8 mouse cellular contexts compared by ENCODE assay signal in the genomic region with DNA sequence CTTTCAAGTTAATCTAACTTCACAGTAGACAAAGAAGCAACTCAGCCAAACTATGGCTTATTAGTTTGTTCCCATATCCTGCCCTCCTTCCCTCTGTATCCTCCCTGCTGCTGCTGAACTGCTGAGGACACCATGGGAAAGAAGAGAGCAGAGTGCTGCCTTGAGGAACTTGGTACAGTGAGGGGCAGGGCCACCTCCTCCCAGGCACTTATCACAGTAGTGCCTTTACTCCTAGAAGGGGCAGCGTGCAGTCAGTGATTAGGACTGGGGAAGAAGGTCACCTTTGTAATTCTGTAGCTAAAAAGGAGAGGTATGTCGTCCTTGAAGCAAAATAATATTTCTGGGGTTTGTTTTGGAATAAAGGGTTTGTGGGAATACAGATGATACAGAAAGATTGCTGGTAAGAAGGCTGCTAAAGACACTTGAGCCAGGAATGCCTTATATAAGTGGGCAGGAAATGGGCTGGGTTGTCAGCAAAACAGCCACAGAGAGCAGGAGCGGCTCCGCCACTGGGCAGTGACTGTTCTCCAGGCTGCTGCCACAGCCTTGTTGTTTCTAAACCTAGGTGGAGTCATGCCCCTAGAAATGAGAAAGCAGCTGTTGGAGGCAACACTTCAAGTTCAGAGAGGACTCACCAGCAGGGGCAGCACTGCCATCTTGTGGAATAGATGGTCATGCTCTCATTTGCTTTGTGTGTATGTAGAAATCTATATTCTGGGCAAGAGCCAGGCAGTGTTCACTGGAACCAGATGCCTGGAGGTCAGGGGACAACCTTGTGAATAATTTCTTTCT. TPM values are rescaled to one million over a fixed set of nuclear protein-coding genes. Genes with fewer than 3 reads are reported as not detected.
DNase-seq lines count a peak whose midpoint lies in the region; ATAC-seq and TF ChIP-seq lines count a peak whose summit lies in the region.

No protein-coding gene starts in this region.

- H3K9me3 ChIP-seq in hindbrain, embryonic 12.5 days (replicated peaks) = no peaks in the 10 kb centered on the region
- H3K9me3 ChIP-seq in lung, postnatal 0 days (ENCODE audit: low read length) = no peaks in the 10 kb centered on the region

- TF ChIP-seq CTCF in lung, postnatal 0 days (IDR thresholded peaks at IDR 0.05) = peak; percentile 98

- no peaks in the 10 kb centered on the region for H3K4me1 ChIP-seq in hindbrain, embryonic 12.5 days
- H3K4me1 ChIP-seq in lung, postnatal 0 days (ENCODE audit: insufficient read depth, low read depth, low read length) = peaks cover 5% of the 10 kb centered on the region; the same call in 1 of the 2 replicates

- no peak for ATAC-seq in hindbrain, embryonic 12.5 days (ENCODE audit: low FRiP score)
- ATAC-seq in lung, postnatal 0 days = peak; percentile 98

- DNase-seq in NIH3T3 (ENCODE audit: low read depth) = peak; percentile 95
- DNase-seq in cerebellum, postnatal 14 days = peak; percentile 82 to 83
- peak; percentile 63 to 73 for DNase-seq in frontal cortex, postnatal 14 days (ENCODE audit: low spot score in 2 of 2)
- DNase-seq in layer of hippocampus, postnatal 10 days (ENCODE audit: low spot score in 2 of 2) = peak; percentile 75 to 81
- peak; percentile 96 for DNase-seq in lung, postnatal 0 days (ENCODE audit: low spot score)
- DNase-seq in ovary, postnatal 14 days (ENCODE audit: low spot score) = peak; percentile 65
- DNase-seq in thymus, postnatal 10 days (ENCODE audit: low spot score in 2 of 2) = peak; percentile 78 to 85

- H3K27ac ChIP-seq in hindbrain, embryonic 12.5 days = 0 out of 2 replicates have a peak overlapping the region, but pooled peaks have one; percentile 44
- H3K27ac ChIP-seq in lung, postnatal 0 days (ENCODE audit: low read length) = peak overlapping the region; percentile 89

- peaks cover 39% of the 10 kb centered on the region for H3K36me3 ChIP-seq in hindbrain, embryonic 12.5 days
- peaks cover 15% of the 10 kb centered on the region; the same call in 1 of the 2 replicates for H3K36me3 ChIP-seq in lung, postnatal 0 days (ENCODE audit: insufficient read depth, low read length)

- WGBS in hindbrain, embryonic 12.5 days = 65% methylated on average over 4 of the region's 4 CpGs
- 27% methylated on average over 4 of the region's 4 CpGs for WGBS in lung, postnatal 0 days

- TF ChIP-seq EP300 in lung, postnatal 0 days (IDR thresholded peaks at IDR 0.05) = peak; percentile 54; the same call in 1 of the 2 replicates

- no peak overlapping the region for H3K9ac ChIP-seq in hindbrain, embryonic 12.5 days
- no peak overlapping the region for H3K9ac ChIP-seq in lung, postnatal 0 days (replicated peaks; ENCODE audit: low read depth)

- no peaks in the 10 kb centered on the region for H3K27me3 ChIP-seq in hindbrain, embryonic 12.5 days
- H3K27me3 ChIP-seq in lung, postnatal 0 days (replicated peaks; ENCODE audit: insufficient read depth, low read length) = no peaks in the 10 kb centered on the region

- no peak overlapping the region for H3K4me2 ChIP-seq in hindbrain, embryonic 12.5 days (replicated peaks)
- peak overlapping the region; percentile 14; the same call in 1 of the 2 replicates for H3K4me2 ChIP-seq in lung, postnatal 0 days (replicated peaks; ENCODE audit: low read depth, low read length)

- no peak overlapping the region for H3K4me3 ChIP-seq in hindbrain, embryonic 12.5 days
- H3K4me3 ChIP-seq in lung, postnatal 0 days (ENCODE audit: low read depth, low read length) = no peak overlapping the region

RNA-seq across cellular contexts. Expression of a gene that starts 33.7 kb away (rescaled TPM):
- polyA plus RNA-seq in hindbrain, embryonic 12.5 days (2016; fragmentation: Nextera tagmentation; extraction: Ambion mirVana) = 6.4 and 6.7 TPM in 2 replicates
- total RNA-seq in layer of hippocampus, postnatal 10 days (2021) = 1 to 10 TPM; 2.9 to 4.7 TPM
- 6.8 and 7.0 TPM in 2 replicates for polyA plus RNA-seq in lung, postnatal 0 days (2015; fragmentation: Nextera tagmentation; extraction: Ambion mirVana)

RNA-seq across cellular contexts. Expression of a gene that starts 34.1 kb away (rescaled TPM):
- polyA plus RNA-seq in hindbrain, embryonic 12.5 days (2016; fragmentation: Nextera tagmentation; extraction: Ambion mirVana) = 121 and 126 TPM in 2 replicates
- total RNA-seq in layer of hippocampus, postnatal 10 days (2021) = 100 to 1,000 TPM; 116 to 132 TPM
- polyA plus RNA-seq in lung, postnatal 0 days (2015; fragmentation: Nextera tagmentation; extraction: Ambion mirVana) = 119 TPM in 2 replicates
